Mouse (Mus musculus) erythroblast, adult 5-6 weeks (primary cell): ENCODE data around the gene Gdf5. TPM values are rescaled to one million over a fixed set of nuclear protein-coding genes. Genes with fewer than 3 reads are reported as not detected.
"Not testable (repeated sequence)": the region's sequence is repeated elsewhere in the genome, so short reads cannot be mapped to it uniquely, and the experiment has no call there.

Experiments
- ATAC-seq: replicated peaks from 2 replicates; pipeline ENCODE4 v1.8.0; 2016; ENCODE audit warnings: moderate number of reproducible peaks, mild to moderate bottlenecking, moderate TSS enrichment, inconsistent platforms; ENCODE audit not compliant: poor library complexity, low FRiP score, severe bottlenecking
- total RNA-seq, 2 experiments: library from RNA; stranded (forward) in 1 of 2; stranded (reverse) in 1 of 2; fragments of 150-400 nt in 1 of 2; fragments of 200-764, 138-1000 nt in 1 of 2; gene quantifications; 2 replicates each; pipeline versions ENCODE4 v1.2.3 to v1.2.4; 2015 to 2017; ENCODE audit warnings: low replicate concordance in 2 of 2

The Gdf5 gene
- total RNA-seq, 2 experiments from 2014 or later, result not detected

DNA sequence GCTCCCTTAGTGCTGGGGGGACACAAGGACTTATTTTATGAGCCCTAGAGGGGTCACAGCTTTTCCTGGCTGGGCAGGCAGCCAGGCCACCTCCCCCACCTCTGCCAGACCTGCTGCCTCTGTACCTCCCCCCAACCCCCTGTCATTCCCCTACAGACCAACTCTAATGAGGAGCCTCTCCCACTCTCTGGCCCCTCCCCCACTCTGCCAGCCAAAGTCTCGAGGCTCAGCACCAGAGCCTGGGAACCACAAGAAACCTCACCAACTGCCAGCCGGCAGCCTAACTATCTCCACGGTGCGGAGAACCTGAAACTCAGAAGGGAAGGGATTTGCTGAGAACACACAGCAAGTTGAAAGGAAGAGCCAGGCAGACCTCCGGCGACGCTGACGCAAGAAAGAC, 1.7 kb downstream of the Gdf5 start:
- no peak for ATAC-seq

DNA sequence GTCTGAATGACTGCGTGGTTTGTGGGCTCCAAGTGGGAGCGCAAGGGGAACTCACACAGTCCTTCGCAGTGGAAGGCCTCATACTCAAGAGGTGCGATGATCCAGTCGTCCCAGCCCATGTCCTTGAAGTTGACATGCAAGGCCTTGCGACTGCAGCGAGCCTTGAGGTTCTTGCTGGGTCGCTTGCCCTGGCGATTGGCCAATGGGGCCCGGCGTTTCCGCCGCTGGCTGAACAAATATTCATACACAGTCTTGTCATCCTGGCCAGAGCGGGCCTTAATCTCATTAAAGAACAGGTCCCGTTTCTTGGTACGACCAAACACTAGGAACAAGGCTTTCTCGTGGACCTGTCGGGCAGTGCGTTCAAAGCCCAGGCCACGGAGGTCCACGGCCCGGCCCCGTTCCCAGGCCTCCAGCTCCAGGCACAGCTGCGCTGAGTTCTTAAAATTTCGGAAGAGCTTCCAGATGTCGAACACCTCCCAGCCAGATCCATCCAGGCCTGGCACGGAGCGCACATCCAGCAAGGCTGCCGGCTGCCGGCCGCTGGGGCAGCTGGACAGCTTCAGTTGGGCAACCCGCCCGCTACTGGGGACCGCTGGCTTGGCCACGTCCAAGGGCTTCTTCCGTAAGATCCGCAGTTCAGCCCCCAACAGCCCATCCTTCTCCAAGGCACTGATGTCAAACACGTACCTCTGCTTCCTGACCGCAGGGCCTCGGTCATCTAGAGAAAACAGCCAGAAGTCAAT, 3.3 kb downstream of the Gdf5 start:
- ATAC-seq, result no peak

DNA sequence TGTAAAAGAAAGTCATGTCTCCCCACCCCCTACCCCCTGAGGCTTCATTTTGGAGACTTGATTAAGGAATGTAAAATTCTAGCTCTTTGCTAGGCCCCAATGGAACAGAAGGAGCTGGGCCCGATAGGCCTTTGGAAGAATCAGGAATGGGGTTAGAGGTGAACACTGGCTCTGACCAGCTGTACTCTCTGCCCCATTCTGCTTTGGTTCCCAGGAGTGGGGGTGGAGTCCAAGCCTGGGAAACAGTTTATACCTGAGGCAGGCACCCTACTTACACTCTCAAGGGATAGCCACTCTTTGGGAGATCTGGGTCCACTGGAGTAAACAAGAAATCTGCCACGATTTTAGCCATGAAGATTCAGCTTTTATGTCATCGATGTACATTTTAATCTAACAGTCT, 4.5 kb downstream of the Gdf5 start, which contains the start of gene Gm15557:
Gene Gm15557 (plus strand): TSS at position 48 of the 400 bp plus-strand sequence.
- ATAC-seq, result no peak

DNA sequence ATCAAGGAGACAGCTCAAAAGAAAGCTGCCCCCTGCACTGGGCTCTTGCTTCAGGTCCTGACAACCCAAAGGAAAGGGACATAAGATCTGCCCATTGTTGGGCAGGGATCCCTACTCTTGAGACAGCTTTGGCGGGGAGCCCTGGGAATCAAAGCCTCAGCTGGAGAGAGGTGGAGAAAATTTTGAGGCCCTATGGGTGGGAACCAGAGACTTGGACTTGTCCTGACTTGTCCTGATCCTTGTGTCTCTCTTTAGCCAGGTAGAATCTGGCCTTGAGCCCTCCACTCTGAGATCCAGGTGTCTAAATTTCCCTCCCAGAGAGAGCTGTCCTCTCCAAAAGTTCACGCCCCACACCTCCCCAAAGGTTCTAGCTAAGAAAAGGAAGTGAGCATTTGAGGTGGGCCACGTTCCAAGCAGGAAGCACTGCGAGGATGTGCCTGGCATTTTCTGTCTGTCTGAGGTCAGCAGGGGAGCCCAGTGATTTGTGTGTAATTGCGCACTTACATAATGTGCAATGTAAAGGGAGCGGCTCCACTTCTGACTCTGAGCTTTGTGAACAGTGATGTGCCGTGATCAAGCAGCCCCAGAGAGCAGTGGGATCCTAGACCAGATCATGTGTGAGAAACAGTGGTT, 5.2 kb downstream of the Gdf5 start:
- ATAC-seq, result no peak

DNA sequence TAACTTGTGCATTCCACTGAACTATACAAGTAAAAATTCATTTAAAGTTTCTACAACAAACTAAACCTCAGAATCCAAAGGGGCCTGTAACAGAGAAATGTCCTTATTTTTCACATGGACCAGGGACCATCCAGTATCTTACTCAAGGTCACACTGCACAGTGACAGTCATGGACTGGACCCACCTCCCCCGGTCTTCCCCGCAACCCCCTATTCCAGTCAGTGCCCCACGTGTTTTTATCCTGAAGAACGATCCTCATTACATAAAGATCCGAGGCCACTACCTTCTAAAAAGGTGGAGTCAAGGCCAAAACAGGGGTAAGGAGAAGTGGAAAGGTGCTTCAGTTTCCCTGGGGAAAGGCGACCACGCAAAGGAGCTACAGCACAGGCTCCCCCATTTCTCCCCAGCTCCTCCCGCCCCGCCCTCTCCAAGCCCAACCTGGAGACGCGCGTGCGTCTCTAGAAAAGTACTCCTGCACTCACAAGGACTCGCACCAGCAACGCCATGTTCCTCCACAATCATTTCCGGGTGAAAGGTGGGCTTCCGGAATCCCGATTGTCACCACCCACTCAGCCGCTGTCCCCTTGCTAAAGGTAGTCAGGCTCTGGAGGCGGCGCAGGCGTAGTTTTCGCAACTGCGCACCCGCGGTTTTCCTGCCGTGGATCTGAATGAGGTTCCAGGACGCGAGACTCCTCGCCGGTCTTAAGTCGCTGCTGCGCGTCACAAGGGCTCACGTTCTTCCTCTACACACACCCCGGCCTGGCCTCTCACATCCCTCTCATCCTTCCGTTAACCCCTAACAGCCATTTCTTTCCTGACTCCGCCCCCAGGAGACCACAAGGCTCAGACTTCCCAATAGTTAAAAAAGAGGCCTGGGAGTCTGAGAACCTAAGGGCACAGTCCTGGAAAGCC, 15.4 kb downstream of the Gdf5 start, which contains the start of gene Uqcc1:
Gene Uqcc1 (minus strand): TSS at position 780 of the 912 bp plus-strand sequence.
- ATAC-seq, result peak; percentile 90

DNA sequence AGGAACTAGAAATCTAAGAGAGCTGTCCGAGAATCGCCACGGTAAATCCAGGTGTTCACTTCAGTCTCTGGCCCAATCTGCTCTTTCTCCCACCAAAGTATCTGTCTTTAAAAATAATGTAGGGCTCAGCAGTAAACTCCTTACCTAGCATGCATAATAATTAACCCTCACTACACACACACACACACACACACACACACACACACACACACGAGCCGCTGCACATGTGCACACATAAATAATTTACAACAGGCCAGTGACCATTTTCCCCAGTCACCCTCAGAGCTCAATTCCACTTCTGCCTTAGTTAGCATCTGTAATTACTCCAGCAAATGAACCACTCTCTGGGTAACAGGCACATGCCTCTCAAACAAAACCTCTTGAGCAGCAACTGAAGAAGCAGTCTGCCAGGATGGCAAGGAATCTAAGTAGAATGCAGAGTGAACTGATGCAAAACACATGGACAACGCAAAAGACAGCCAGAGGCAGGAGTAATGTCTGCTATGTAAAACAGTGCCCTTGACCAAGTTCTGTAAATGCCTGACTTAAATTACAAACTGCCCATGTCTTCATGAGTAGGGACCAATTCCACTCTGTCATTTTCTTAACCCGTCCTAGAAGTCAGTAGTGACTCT, 16.3 kb downstream of the Gdf5 start:
- ATAC-seq, result no peak

DNA sequence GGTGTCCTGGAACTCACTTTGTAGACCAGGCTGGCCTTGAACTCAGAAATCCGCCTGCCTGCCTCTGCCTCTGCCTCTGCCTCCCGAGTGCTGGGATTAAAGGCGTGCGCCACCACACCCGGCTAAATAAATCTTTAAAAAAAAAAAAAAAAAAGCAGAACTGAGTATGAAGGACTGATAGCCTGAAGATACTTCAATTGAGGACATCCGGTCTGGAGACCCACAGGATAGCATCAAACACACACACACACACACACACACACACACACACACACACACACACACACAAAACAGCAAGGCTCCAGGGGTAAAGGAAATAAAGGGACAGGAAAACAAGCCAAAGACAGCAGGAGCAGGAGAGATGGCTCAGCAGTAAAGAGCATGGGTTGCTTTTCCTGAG, 20.0 kb downstream of the Gdf5 start:
- ATAC-seq, result not testable (repeated sequence)

GRCm38 (mm10) chr2:155923143-155923542, 22.0 kb downstream of the Gdf5 start:
- ATAC-seq, result no peak

GRCm38 (mm10) chr2:155914684-155915083, 30.5 kb downstream of the Gdf5 start:
- ATAC-seq, result no peak

GRCm38 (mm10) chr2:155903632-155904008, 41.5 kb downstream of the Gdf5 start:
- no peak for ATAC-seq

DNA sequence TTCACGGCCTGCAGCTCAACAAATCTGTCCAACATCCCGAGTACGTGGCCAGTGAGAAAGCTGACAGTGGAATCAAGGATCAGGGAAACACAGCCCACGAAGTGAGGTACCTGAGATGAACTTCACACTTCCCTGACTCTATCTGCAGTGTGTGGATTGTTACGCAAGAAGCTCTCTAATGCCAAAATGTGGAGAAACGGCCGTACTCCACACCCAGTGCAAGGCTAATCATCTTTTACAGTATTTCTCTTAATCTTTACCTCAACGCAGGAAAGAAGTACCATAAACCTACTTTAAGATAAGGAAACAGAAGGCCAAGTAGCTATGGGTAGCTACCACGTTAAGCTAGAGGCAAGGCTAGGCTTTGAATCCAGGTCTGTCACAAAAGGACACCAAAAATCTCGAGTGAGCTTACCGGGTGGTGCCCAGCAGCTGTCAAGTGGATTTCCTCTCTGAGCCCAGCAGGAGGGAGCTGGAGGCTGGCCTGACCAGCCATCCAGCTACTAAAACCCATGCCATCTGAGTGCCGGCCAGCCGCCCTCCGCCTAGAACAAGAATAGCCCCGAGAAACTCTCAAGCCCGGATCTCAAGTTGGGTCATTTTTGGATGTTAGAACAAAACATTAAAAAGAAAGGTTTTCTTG, 42.1 kb downstream of the Gdf5 start:
- no peak for ATAC-seq

GRCm38 (mm10) chr2:155895046-155895735, 50.0 kb downstream of the Gdf5 start:
- ATAC-seq, result no peak

GRCm38 (mm10) chr2:155894307-155895045, 50.7 kb downstream of the Gdf5 start:
- no peak for ATAC-seq

Other genes with a start within 250 kb of the Gdf5 start
- 6.7 and 7.3 TPM in 2 replicates for gene Edem2, start 215.9 kb downstream of the Gdf5 start, total RNA-seq (2015; ENCODE audit: low replicate concordance)
- 8.2 and 9.8 TPM in 2 replicates for gene Edem2, start 215.9 kb downstream of the Gdf5 start, total RNA-seq (2017; ENCODE audit: low replicate concordance)
- gene Gm17581, start 209.5 kb downstream of the Gdf5 start, total RNA-seq (2015; ENCODE audit: low replicate concordance), result not detected in 2 replicates
- gene Gm17581, start 209.5 kb downstream of the Gdf5 start, total RNA-seq (2017; ENCODE audit: low replicate concordance), result not detected in 2 replicates
- gene Procr, start 194.2 kb downstream of the Gdf5 start, total RNA-seq (2015; ENCODE audit: low replicate concordance), result not detected in 2 replicates
- gene Procr, start 194.2 kb downstream of the Gdf5 start, total RNA-seq (2017; ENCODE audit: low replicate concordance), result 0.51 TPM in 1 of 2 replicates, not detected in the other
- gene Mmp24, start 170.0 kb downstream of the Gdf5 start, total RNA-seq (2015; ENCODE audit: low replicate concordance), result not detected in 2 replicates
- not detected in 2 replicates for gene Mmp24, start 170.0 kb downstream of the Gdf5 start, total RNA-seq (2017; ENCODE audit: low replicate concordance)
- gene BC029722, start 125.9 kb downstream of the Gdf5 start, total RNA-seq (2015; ENCODE audit: low replicate concordance), result 1.3 and 3.8 TPM in 2 replicates
- 2.4 and 3.5 TPM in 2 replicates for gene BC029722, start 125.9 kb downstream of the Gdf5 start, total RNA-seq (2017; ENCODE audit: low replicate concordance)
- 20.4 and 58.3 TPM in 2 replicates for gene Eif6, start 118.4 kb downstream of the Gdf5 start, total RNA-seq (2015; ENCODE audit: low replicate concordance)
- gene Eif6, start 118.4 kb downstream of the Gdf5 start, total RNA-seq (2017; ENCODE audit: low replicate concordance), result 17.0 and 22.2 TPM in 2 replicates
- not detected in 2 replicates for gene Fam83c, start 110.5 kb downstream of the Gdf5 start, total RNA-seq (2015; ENCODE audit: low replicate concordance)
- gene Fam83c, start 110.5 kb downstream of the Gdf5 start, total RNA-seq (2017; ENCODE audit: low replicate concordance), result not detected in 2 replicates
- gene Uqcc1, start 15.1 kb downstream of the Gdf5 start, total RNA-seq (2015; ENCODE audit: low replicate concordance), result 6.7 and 7.9 TPM in 2 replicates
- 4.3 and 8.2 TPM in 2 replicates for gene Uqcc1, start 15.1 kb downstream of the Gdf5 start, total RNA-seq (2017; ENCODE audit: low replicate concordance)
- gene Gm15557, start 4.6 kb downstream of the Gdf5 start, total RNA-seq (2015; ENCODE audit: low replicate concordance), result not detected in 2 replicates
- not detected in 2 replicates for gene Gm15557, start 4.6 kb downstream of the Gdf5 start, total RNA-seq (2017; ENCODE audit: low replicate concordance)
- gene Cep250, start 11.1 kb upstream of the Gdf5 start, total RNA-seq (2015; ENCODE audit: low replicate concordance), result 2.7 and 4.0 TPM in 2 replicates
- gene Cep250, start 11.1 kb upstream of the Gdf5 start, total RNA-seq (2017; ENCODE audit: low replicate concordance), result 8.5 and 11.7 TPM in 2 replicates
- not detected in 2 replicates for gene 6430550D23Rik, start 62.6 kb upstream of the Gdf5 start, total RNA-seq (2015; ENCODE audit: low replicate concordance)
- 1.4 TPM in 1 of 2 replicates, not detected in the other for gene 6430550D23Rik, start 62.6 kb upstream of the Gdf5 start, total RNA-seq (2017; ENCODE audit: low replicate concordance)
- gene Ergic3, start 62.7 kb upstream of the Gdf5 start, total RNA-seq (2015; ENCODE audit: low replicate concordance), result 52.0 and 98.0 TPM in 2 replicates
- gene Ergic3, start 62.7 kb upstream of the Gdf5 start, total RNA-seq (2017; ENCODE audit: low replicate concordance), result 11.4 and 17.8 TPM in 2 replicates
- gene Fer1l4, start 107.6 kb upstream of the Gdf5 start, total RNA-seq (2015; ENCODE audit: low replicate concordance), result not detected in 2 replicates
- not detected in 2 replicates for gene Fer1l4, start 107.6 kb upstream of the Gdf5 start, total RNA-seq (2017; ENCODE audit: low replicate concordance)
- gene Spag4, start 119.8 kb upstream of the Gdf5 start, total RNA-seq (2015; ENCODE audit: low replicate concordance), result not detected in 2 replicates
- gene Spag4, start 119.8 kb upstream of the Gdf5 start, total RNA-seq (2017; ENCODE audit: low replicate concordance), result not detected in 2 replicates
- 13.2 and 13.6 TPM in 2 replicates for gene Cpne1, start 166.6 kb upstream of the Gdf5 start, total RNA-seq (2015; ENCODE audit: low replicate concordance)
- 6.4 and 16.7 TPM in 2 replicates for gene Cpne1, start 166.6 kb upstream of the Gdf5 start, total RNA-seq (2017; ENCODE audit: low replicate concordance)
- gene Rbm12, start 166.6 kb upstream of the Gdf5 start, total RNA-seq (2015; ENCODE audit: low replicate concordance), result 21.1 and 22.7 TPM in 2 replicates
- gene Rbm12, start 166.6 kb upstream of the Gdf5 start, total RNA-seq (2017; ENCODE audit: low replicate concordance), result 8.8 and 9.5 TPM in 2 replicates
- gene Gm28036, start 181.7 kb upstream of the Gdf5 start, total RNA-seq (2015; ENCODE audit: low replicate concordance), result 0.42 and 15.8 TPM in 2 replicates
- gene Gm28036, start 181.7 kb upstream of the Gdf5 start, total RNA-seq (2017; ENCODE audit: low replicate concordance), result 5.3 and 14.0 TPM in 2 replicates
- 25.4 and 29.3 TPM in 2 replicates for gene Romo1, start 198.7 kb upstream of the Gdf5 start, total RNA-seq (2015; ENCODE audit: low replicate concordance)
- gene Romo1, start 198.7 kb upstream of the Gdf5 start, total RNA-seq (2017; ENCODE audit: low replicate concordance), result 12.7 TPM in 1 of 2 replicates, not detected in the other
- gene Nfs1, start 198.8 kb upstream of the Gdf5 start, total RNA-seq (2015; ENCODE audit: low replicate concordance), result 6.3 and 17.8 TPM in 2 replicates
- 12.8 and 13.7 TPM in 2 replicates for gene Nfs1, start 198.8 kb upstream of the Gdf5 start, total RNA-seq (2017; ENCODE audit: low replicate concordance)
- gene Rbm39, start 234.9 kb upstream of the Gdf5 start, total RNA-seq (2015; ENCODE audit: low replicate concordance), result 528 and 548 TPM in 2 replicates
- 550 and 778 TPM in 2 replicates for gene Rbm39, start 234.9 kb upstream of the Gdf5 start, total RNA-seq (2017; ENCODE audit: low replicate concordance)